Mouse (Mus musculus): ENCODE results near the gene Hoxc4. TPM values are rescaled to one million over a fixed set of nuclear protein-coding genes. Genes with fewer than 3 reads are reported as not detected.

Hoxc4 gene
- polyA plus RNA-seq, 1 experiment from 2014 or later, result 19.0 TPM

GRCm38 (mm10) chr15:102996548-102996947 is 22.2 kb upstream of the Hoxc4 start:
- 5% methylated on average over 9 of the region's 9 CpGs for WGBS
- ATAC-seq (ENCODE audit: low read depth), result no peak

GRCm38 (mm10) chr15:102997431-102997830 is 21.3 kb upstream of the Hoxc4 start:
- peak overlapping the region; percentile 92 for H3K4me2 ChIP-seq (ENCODE audit: low read depth, low read length)
- H3K9me3 ChIP-seq (ENCODE audit: control insufficient read depth, low read length), result no peaks in the 10 kb centered on the region
- H3K36me3 ChIP-seq (ENCODE audit: control insufficient read depth, insufficient read depth, low read length), result no peaks in the 10 kb centered on the region
- H3K4me1 ChIP-seq (ENCODE audit: control insufficient read depth, insufficient read depth, low read length), result peaks cover 51% of the 10 kb centered on the region
- no peak for ATAC-seq (ENCODE audit: low read depth)
- peak overlapping the region; percentile 57 for H3K9ac ChIP-seq (replicated peaks; ENCODE audit: low read depth, low read length)
- peak overlapping the region; percentile 91 for H3K27ac ChIP-seq (ENCODE audit: low read depth, low read length)
- H3K27me3 ChIP-seq (ENCODE audit: control insufficient read depth, insufficient read depth, low read length), result no peaks in the 10 kb centered on the region
- H3K4me3 ChIP-seq (ENCODE audit: low read depth, low read length), result peak overlapping the region; percentile 55
- WGBS, result 4% methylated on average over 3 of the region's 3 CpGs

More at GRCm38 (mm10) chr15:102996548-102996947, 22.2 kb upstream of the Hoxc4 start:
- H3K9ac ChIP-seq (replicated peaks; ENCODE audit: low read depth, low read length), result peak overlapping the region; percentile 57
- H3K36me3 ChIP-seq (ENCODE audit: control insufficient read depth, insufficient read depth, low read length), result no peaks in the 10 kb centered on the region
- H3K4me2 ChIP-seq (ENCODE audit: low read depth, low read length), result peak overlapping the region; percentile 92
- peak overlapping the region; percentile 55 for H3K4me3 ChIP-seq (ENCODE audit: low read depth, low read length)
- no peaks in the 10 kb centered on the region for H3K27me3 ChIP-seq (ENCODE audit: control insufficient read depth, insufficient read depth, low read length)
- H3K27ac ChIP-seq (ENCODE audit: low read depth, low read length), result peak overlapping the region; percentile 91
- no peaks in the 10 kb centered on the region for H3K9me3 ChIP-seq (ENCODE audit: control insufficient read depth, low read length)
- peaks cover 52% of the 10 kb centered on the region for H3K4me1 ChIP-seq (ENCODE audit: control insufficient read depth, insufficient read depth, low read length)

GRCm38 (mm10) chr15:102997939-102998355 is 20.8 kb upstream of the Hoxc4 start, which contains the start of gene Hoxc6:
Gene Hoxc6 (plus strand): TSS chr15:102998257.
- peaks cover 52% of the 10 kb centered on the region for H3K4me1 ChIP-seq (ENCODE audit: control insufficient read depth, insufficient read depth, low read length)
- H3K9ac ChIP-seq (replicated peaks; ENCODE audit: low read depth, low read length), result peak within 1 kb of the TSS; percentile 76
- under 1% methylated on average over 19 of the region's 19 CpGs for WGBS
- no peaks in the 10 kb centered on the region for H3K9me3 ChIP-seq (ENCODE audit: control insufficient read depth, low read length)
- H3K4me3 ChIP-seq (ENCODE audit: low read depth, low read length), result peak within 1 kb of the TSS; percentile 55
- H3K27ac ChIP-seq (ENCODE audit: low read depth, low read length), result peak within 1 kb of the TSS; percentile 91
- peak; percentile 63 for ATAC-seq (ENCODE audit: low read depth)
- H3K36me3 ChIP-seq (ENCODE audit: control insufficient read depth, insufficient read depth, low read length), result no peaks in the 10 kb centered on the region
- no peaks in the 10 kb centered on the region for H3K27me3 ChIP-seq (ENCODE audit: control insufficient read depth, insufficient read depth, low read length)
- peak within 1 kb of the TSS; percentile 92 for H3K4me2 ChIP-seq (ENCODE audit: low read depth, low read length)

- peak; percentile 28 for ATAC-seq (ENCODE audit: low read depth)
- no peaks in the 10 kb centered on the region for H3K27me3 ChIP-seq (ENCODE audit: control insufficient read depth, insufficient read depth, low read length)
- H3K4me3 ChIP-seq (ENCODE audit: low read depth, low read length), result peak overlapping the region; percentile 55
- under 1% methylated on average over 19 of the region's 19 CpGs for WGBS
- H3K9me3 ChIP-seq (ENCODE audit: control insufficient read depth, low read length), result no peaks in the 10 kb centered on the region
- H3K36me3 ChIP-seq (ENCODE audit: control insufficient read depth, insufficient read depth, low read length), result no peaks in the 10 kb centered on the region
- H3K4me2 ChIP-seq (ENCODE audit: low read depth, low read length), result peak overlapping the region; percentile 92
- peak overlapping the region; percentile 76 for H3K9ac ChIP-seq (replicated peaks; ENCODE audit: low read depth, low read length)
- H3K27ac ChIP-seq (ENCODE audit: low read depth, low read length), result peak overlapping the region; percentile 91
- H3K4me1 ChIP-seq (ENCODE audit: control insufficient read depth, insufficient read depth, low read length), result peaks cover 55% of the 10 kb centered on the region
Observed at GRCm38 (mm10) chr15:102998608-102999182, 20.0 kb upstream of the Hoxc4 start.

- H3K27ac ChIP-seq (ENCODE audit: low read depth, low read length), result peak overlapping the region; percentile 91
- H3K9me3 ChIP-seq (ENCODE audit: control insufficient read depth, low read length), result no peaks in the 10 kb centered on the region
- peak overlapping the region; percentile 55 for H3K4me3 ChIP-seq (ENCODE audit: low read depth, low read length)
- H3K36me3 ChIP-seq (ENCODE audit: control insufficient read depth, insufficient read depth, low read length), result no peaks in the 10 kb centered on the region
- no peaks in the 10 kb centered on the region for H3K27me3 ChIP-seq (ENCODE audit: control insufficient read depth, insufficient read depth, low read length)
- WGBS, result under 1% methylated on average over 27 of the region's 33 CpGs
- H3K4me2 ChIP-seq (ENCODE audit: low read depth, low read length), result peak overlapping the region; percentile 92
- peak; percentile 84 for ATAC-seq (ENCODE audit: low read depth)
- peak overlapping the region; percentile 76 for H3K9ac ChIP-seq (replicated peaks; ENCODE audit: low read depth, low read length)
- H3K4me1 ChIP-seq (ENCODE audit: control insufficient read depth, insufficient read depth, low read length), result peaks cover 60% of the 10 kb centered on the region
Observed at GRCm38 (mm10) chr15:102999183-102999831, 19.4 kb upstream of the Hoxc4 start.

- under 1% methylated on average over 11 of the region's 11 CpGs for WGBS
- H3K4me2 ChIP-seq (ENCODE audit: low read depth, low read length), result peak overlapping the region; percentile 92
- H3K27ac ChIP-seq (ENCODE audit: low read depth, low read length), result peak overlapping the region; percentile 91
- peak overlapping the region; percentile 55 for H3K4me3 ChIP-seq (ENCODE audit: low read depth, low read length)
- no peaks in the 10 kb centered on the region for H3K9me3 ChIP-seq (ENCODE audit: control insufficient read depth, low read length)
- H3K9ac ChIP-seq (replicated peaks; ENCODE audit: low read depth, low read length), result peak overlapping the region; percentile 76
- peak; percentile 33 for ATAC-seq (ENCODE audit: low read depth)
- H3K36me3 ChIP-seq (ENCODE audit: control insufficient read depth, insufficient read depth, low read length), result no peaks in the 10 kb centered on the region
- peaks cover 61% of the 10 kb centered on the region for H3K4me1 ChIP-seq (ENCODE audit: control insufficient read depth, insufficient read depth, low read length)
- H3K27me3 ChIP-seq (ENCODE audit: control insufficient read depth, insufficient read depth, low read length), result no peaks in the 10 kb centered on the region
Observed at GRCm38 (mm10) chr15:102999955-103000354, 18.8 kb upstream of the Hoxc4 start.

GRCm38 (mm10) chr15:103000501-103000901 is 18.2 kb upstream of the Hoxc4 start:
- Histone ChIP-seq H3K4me1 (ENCODE audit: control insufficient read depth, insufficient read depth, low read length) (peaks cover 61% of the 10 kb centered on the region), H3K4me2 (ENCODE audit: low read depth, low read length) (peak overlapping the region; percentile 92), H3K9ac (replicated peaks; ENCODE audit: low read depth, low read length) (peak overlapping the region; percentile 76), H3K36me3 (ENCODE audit: control insufficient read depth, insufficient read depth, low read length) (no peaks in the 10 kb centered on the region), H3K27ac (ENCODE audit: low read depth, low read length) (peak overlapping the region; percentile 91), H3K4me3 (ENCODE audit: low read depth, low read length) (peak overlapping the region; percentile 55), H3K27me3 (ENCODE audit: control insufficient read depth, insufficient read depth, low read length) (no peaks in the 10 kb centered on the region), H3K9me3 (ENCODE audit: control insufficient read depth, low read length) (no peaks in the 10 kb centered on the region)
- 0 out of 2 replicates have a peak, but pooled peaks have one; percentile 1 for ATAC-seq (ENCODE audit: low read depth)
- WGBS, result under 1% methylated on average over 24 of the region's 24 CpGs

- H3K4me3 ChIP-seq (ENCODE audit: low read depth, low read length), result peak overlapping the region; percentile 55
- WGBS, result 21% methylated on average over 2 of the region's 2 CpGs
- no peaks in the 10 kb centered on the region for H3K36me3 ChIP-seq (ENCODE audit: control insufficient read depth, insufficient read depth, low read length)
- H3K4me1 ChIP-seq (ENCODE audit: control insufficient read depth, insufficient read depth, low read length), result peaks cover 65% of the 10 kb centered on the region
- ATAC-seq (ENCODE audit: low read depth), result no peak
- no peaks in the 10 kb centered on the region for H3K27me3 ChIP-seq (ENCODE audit: control insufficient read depth, insufficient read depth, low read length)
- peak overlapping the region; percentile 92 for H3K4me2 ChIP-seq (ENCODE audit: low read depth, low read length)
- H3K9ac ChIP-seq (replicated peaks; ENCODE audit: low read depth, low read length), result peak overlapping the region; percentile 76
- H3K9me3 ChIP-seq (ENCODE audit: control insufficient read depth, low read length), result no peaks in the 10 kb centered on the region
- H3K27ac ChIP-seq (ENCODE audit: low read depth, low read length), result peak overlapping the region; percentile 91
Observed at GRCm38 (mm10) chr15:103001370-103001769, 17.4 kb upstream of the Hoxc4 start.

GRCm38 (mm10) chr15:103002156-103002555 is 16.6 kb upstream of the Hoxc4 start:
- 5% methylated on average over 4 of the region's 4 CpGs for WGBS
- Histone ChIP-seq H3K9me3 (ENCODE audit: control insufficient read depth, low read length) (no peaks in the 10 kb centered on the region), H3K27me3 (ENCODE audit: control insufficient read depth, insufficient read depth, low read length) (no peaks in the 10 kb centered on the region), H3K9ac (replicated peaks; ENCODE audit: low read depth, low read length) (peak overlapping the region; percentile 76), H3K27ac (ENCODE audit: low read depth, low read length) (peak overlapping the region; percentile 91), H3K36me3 (ENCODE audit: control insufficient read depth, insufficient read depth, low read length) (no peaks in the 10 kb centered on the region), H3K4me3 (ENCODE audit: low read depth, low read length) (peak overlapping the region; percentile 55), H3K4me2 (ENCODE audit: low read depth, low read length) (peak overlapping the region; percentile 92), H3K4me1 (ENCODE audit: control insufficient read depth, insufficient read depth, low read length) (peaks cover 67% of the 10 kb centered on the region)
- ATAC-seq (ENCODE audit: low read depth), result no peak

Measured in neural tube, embryonic 14.5 days (tissue).